Mouse (Mus musculus): ENCODE measurements around the gene Gm20517. TPM values are rescaled to one million over a fixed set of nuclear protein-coding genes. Genes with fewer than 3 reads are reported as not detected.
"Not testable (repeated sequence)": the region's sequence is repeated elsewhere in the genome, so short reads cannot be mapped to it uniquely, and the experiment has no call there.

Gene Gm20517
- total RNA-seq, 2 experiments from 2014 or later, result 5.3 to 5.4 TPM

GRCm38 (mm10) chr17:47596839-47597164 is 14.6 kb upstream of the Gm20517 start:
- no peak for DNase-seq

- no peak for DNase-seq
These were observed 14.1 kb upstream of the Gm20517 start for GRCm38 (mm10) chr17:47597261-47597660.

- peak in 1 of 2 experiments; percentile 29 for DNase-seq
These were observed 13.4 kb upstream of the Gm20517 start for GRCm38 (mm10) chr17:47597838-47598579.

- DNase-seq, result not testable (repeated sequence)
These were observed 12.6 kb upstream of the Gm20517 start for GRCm38 (mm10) chr17:47598580-47599304.

- no peak for DNase-seq
These were observed 11.7 kb upstream of the Gm20517 start for GRCm38 (mm10) chr17:47599511-47600297.

GRCm38 (mm10) chr17:47600601-47601388 is 10.6 kb upstream of the Gm20517 start:
- no peak for DNase-seq

GRCm38 (mm10) chr17:47601389-47601755 is 10.0 kb upstream of the Gm20517 start:
- DNase-seq, result no peak

GRCm38 (mm10) chr17:47602289-47602688 is 9.1 kb upstream of the Gm20517 start:
- DNase-seq, result no peak

GRCm38 (mm10) chr17:47606220-47606619 is 5.2 kb upstream of the Gm20517 start:
- DNase-seq, result no peak

- no peak for DNase-seq
These were observed 2.2 kb upstream of the Gm20517 start for GRCm38 (mm10) chr17:47609182-47609581.

- no peak for DNase-seq
These were observed 233 bp downstream of the Gm20517 start for GRCm38 (mm10) chr17:47611661-47611982.

- DNase-seq, result no peak
These were observed 2.6 kb downstream of the Gm20517 start for GRCm38 (mm10) chr17:47614018-47614417.

- DNase-seq, result no peak
These were observed 4.7 kb downstream of the Gm20517 start for GRCm38 (mm10) chr17:47616119-47616518.

- no peak for DNase-seq
These were observed 5.3 kb downstream of the Gm20517 start for GRCm38 (mm10) chr17:47616652-47617051.

- DNase-seq, result no peak
These were observed 6.4 kb downstream of the Gm20517 start for GRCm38 (mm10) chr17:47617605-47618307.

GRCm38 (mm10) chr17:47618556-47619311 is 7.3 kb downstream of the Gm20517 start:
- no peak for DNase-seq

- no peak for DNase-seq
These were observed 11.6 kb downstream of the Gm20517 start for GRCm38 (mm10) chr17:47622912-47623554.

- not testable (repeated sequence) for DNase-seq
These were observed 13.2 kb downstream of the Gm20517 start for GRCm38 (mm10) chr17:47624572-47624971.

GRCm38 (mm10) chr17:47625088-47625487 is 13.7 kb downstream of the Gm20517 start:
- DNase-seq, result no peak

- no peak for DNase-seq
These were observed 14.6 kb downstream of the Gm20517 start for GRCm38 (mm10) chr17:47626031-47626430.

GRCm38 (mm10) chr17:47627791-47628190 is 16.4 kb downstream of the Gm20517 start:
- DNase-seq, result no peak

Measured in layer of hippocampus, postnatal 36 days (tissue).